Mouse (Mus musculus): ENCODE results near the gene Atad2b.
A peak's percentile ranks its signal among the peaks of the same experiment; 100 is the strongest.

Gene Atad2b

GRCm38 (mm10) chr12:5087787-5088519 is 170.8 kb downstream of the Atad2b start:
- DNase-seq: peak; percentile 50 to 57

- DNase-seq: no peak
Measured at GRCm38 (mm10) chr12:5088639-5089038, 171.5 kb downstream of the Atad2b start.

Data from kidney, postnatal 36 days (tissue).